Mouse (Mus musculus) stomach, embryonic 15.5 days (tissue): ENCODE measurements around the gene Cacna1i. TPM values are rescaled to one million over a fixed set of nuclear protein-coding genes. Genes with fewer than 3 reads are reported as not detected.

Experiments
- ATAC-seq: fragments of 200-750 bp; cut with Nextera tagmentation; 2 replicates; pipeline ENCODE4 v1.8.0; 2017; ENCODE audit warnings: low read depth, moderate number of reproducible peaks, moderate TSS enrichment; ENCODE audit not compliant: insufficient read depth, low FRiP score
- H3K27ac ChIP-seq: fragments of 300-500 bp; sonication (generic); 2 replicates; pipeline ENCODE4 v1.5.1; 2015; ENCODE audit warnings: mild to moderate bottlenecking, inconsistent platforms
- H3K27me3 ChIP-seq: fragments of 300-500 bp; sonication (generic); replicated peaks from 2 replicates; pipeline ENCODE4 v1.6.1; 2015; ENCODE audit warnings: inconsistent platforms
- H3K36me3 ChIP-seq: fragments of 300-500 bp; sonication (generic); 2 replicates; pipeline ENCODE4 v1.6.1; 2015; ENCODE audit warnings: inconsistent platforms
- H3K4me1 ChIP-seq: fragments of 300-500 bp; sonication (generic); 2 replicates; pipeline ENCODE4 v1.6.1; 2015; ENCODE audit warnings: inconsistent platforms
- H3K4me2 ChIP-seq: fragments of 300-500 bp; sonication (generic); 2 replicates; pipeline ENCODE4 v1.6.1; 2015; ENCODE audit warnings: mild to moderate bottlenecking, inconsistent platforms
- H3K4me3 ChIP-seq: fragments of 300-500 bp; sonication (generic); replicated peaks from 2 replicates; pipeline ENCODE4 v1.5.1; 2015; ENCODE audit warnings: inconsistent platforms
- H3K9ac ChIP-seq: fragments of 300-500 bp; sonication (generic); 2 replicates; pipeline ENCODE4 v1.6.1; 2015; ENCODE audit warnings: inconsistent platforms
- H3K9me3 ChIP-seq: fragments of 300-500 bp; sonication (generic); 2 replicates; pipeline ENCODE4 v1.6.1; 2016; ENCODE audit warnings: inconsistent platforms
- WGBS: fragments of 180-500 bp; shearing (Covaris S2); methylation state at CpG from one replicate; pipeline ENCODE4 v1.1.7; 2015; 5-methylcytosine and 5-hydroxymethylcytosine counted together
- polyA plus RNA-seq: library from polyadenylated mRNA; unstranded; fragments of >200 nt; fragmentation: Nextera tagmentation; extraction: Ambion mirVana; gene quantifications from 2 replicates; pipeline ENCODE4 v1.2.1, GENCODE M21; 2015

The Cacna1i gene
- 0.03 TPM in 2 replicates for polyA plus RNA-seq

GRCm38 (mm10) chr15:80286851-80287415 is at the start of gene Cacna1i:
TSS of gene Cacna1i (plus strand) at chr15:80287238.
- Histone ChIP-seq H3K27ac (no peak within 1 kb of the TSS), H3K4me3 (peak within 1 kb of the TSS; percentile 42), H3K27me3 (peaks cover 65% of the 10 kb centered on the region), H3K9me3 (no peaks in the 10 kb centered on the region), H3K36me3 (no peaks in the 10 kb centered on the region), H3K4me2 (peak within 1 kb of the TSS; percentile 92), H3K9ac (no peak within 1 kb of the TSS; the same call in 1 of the 2 replicates), H3K4me1 (peaks cover 12% of the 10 kb centered on the region; the same call in 1 of the 2 replicates)
- ATAC-seq: no peak
- WGBS: 2% methylated on average over 50 of the region's 50 CpGs

GRCm38 (mm10) chr15:80248135-80248534 is 38.9 kb upstream of the Cacna1i start:
- H3K27me3 ChIP-seq: no peaks in the 10 kb centered on the region
- H3K4me1 ChIP-seq: no peaks in the 10 kb centered on the region
- no peak for ATAC-seq
- no peak overlapping the region for H3K4me3 ChIP-seq
- no peak overlapping the region for H3K4me2 ChIP-seq
- H3K9ac ChIP-seq: no peak overlapping the region
- peaks cover 46% of the 10 kb centered on the region for H3K36me3 ChIP-seq
- no peaks in the 10 kb centered on the region for H3K9me3 ChIP-seq
- no peak overlapping the region for H3K27ac ChIP-seq
- 95% methylated on average over 12 of the region's 12 CpGs for WGBS

- no peak overlapping the region for H3K9ac ChIP-seq
- WGBS: 91% methylated on average over 1 of the region's 1 CpGs
- H3K4me2 ChIP-seq: no peak overlapping the region
- no peak overlapping the region for H3K27ac ChIP-seq
- no peak for ATAC-seq
- H3K9me3 ChIP-seq: no peaks in the 10 kb centered on the region
- H3K4me3 ChIP-seq: no peak overlapping the region
- H3K36me3 ChIP-seq: peaks cover 43% of the 10 kb centered on the region
- H3K4me1 ChIP-seq: no peaks in the 10 kb centered on the region
- no peaks in the 10 kb centered on the region for H3K27me3 ChIP-seq
Measured at GRCm38 (mm10) chr15:80248596-80248995, 38.4 kb upstream of the Cacna1i start.

GRCm38 (mm10) chr15:80249672-80250071 is 37.4 kb upstream of the Cacna1i start:
- Histone ChIP-seq H3K4me2 (no peak overlapping the region), H3K36me3 (peaks cover 43% of the 10 kb centered on the region), H3K9ac (no peak overlapping the region), H3K27me3 (no peaks in the 10 kb centered on the region), H3K4me1 (peaks cover 8% of the 10 kb centered on the region), H3K27ac (no peak overlapping the region), H3K4me3 (no peak overlapping the region), H3K9me3 (no peaks in the 10 kb centered on the region)
- WGBS: 94% methylated on average over 10 of the region's 10 CpGs
- ATAC-seq: no peak

- no peak for ATAC-seq
- Histone ChIP-seq H3K36me3 (peaks cover 41% of the 10 kb centered on the region), H3K4me2 (no peak overlapping the region)
Measured at GRCm38 (mm10) chr15:80250586-80250985, 36.5 kb upstream of the Cacna1i start.

GRCm38 (mm10) chr15:80253530-80253929 is 33.5 kb upstream of the Cacna1i start:
- Histone ChIP-seq H3K9ac (no peak overlapping the region), H3K27ac (peak overlapping the region; percentile 97), H3K9me3 (no peaks in the 10 kb centered on the region), H3K4me3 (no peak overlapping the region; the same call in 1 of the 2 replicates), H3K27me3 (no peaks in the 10 kb centered on the region), H3K4me2 (no peak overlapping the region), H3K36me3 (peaks cover 38% of the 10 kb centered on the region), H3K4me1 (peaks cover 26% of the 10 kb centered on the region)
- WGBS: 34% methylated on average over 2 of the region's 2 CpGs
- no peak for ATAC-seq

More at GRCm38 (mm10) chr15:80250586-80250985, 36.5 kb upstream of the Cacna1i start:
- peaks cover 8% of the 10 kb centered on the region for H3K4me1 ChIP-seq
- no peaks in the 10 kb centered on the region for H3K9me3 ChIP-seq
- H3K4me3 ChIP-seq: no peak overlapping the region
- 69% methylated on average over 6 of the region's 6 CpGs for WGBS
- H3K9ac ChIP-seq: no peak overlapping the region
- H3K27me3 ChIP-seq: no peaks in the 10 kb centered on the region
- no peak overlapping the region for H3K27ac ChIP-seq

GRCm38 (mm10) chr15:80254207-80254606 is 32.8 kb upstream of the Cacna1i start:
- peak overlapping the region; percentile 97 for H3K27ac ChIP-seq
- no peaks in the 10 kb centered on the region for H3K27me3 ChIP-seq
- H3K4me2 ChIP-seq: peak overlapping the region; percentile 84
- no peaks in the 10 kb centered on the region for H3K9me3 ChIP-seq
- ATAC-seq: no peak
- H3K36me3 ChIP-seq: peaks cover 32% of the 10 kb centered on the region
- peaks cover 30% of the 10 kb centered on the region for H3K4me1 ChIP-seq
- peak overlapping the region; percentile 21; the same call in 1 of the 2 replicates for H3K9ac ChIP-seq
- 28% methylated on average over 6 of the region's 6 CpGs for WGBS
- H3K4me3 ChIP-seq: peak overlapping the region; percentile 97

GRCm38 (mm10) chr15:80254847-80255645 is 32.0 kb upstream of the Cacna1i start, which contains the start of gene Atf4:
TSS of gene Atf4 (plus strand) at chr15:80255184.
- Histone ChIP-seq H3K4me1 (peaks cover 31% of the 10 kb centered on the region), H3K4me3 (peak within 1 kb of the TSS; percentile 97)
- peak; percentile 94 for ATAC-seq

GRCm38 (mm10) chr15:80255646-80256121 is 31.4 kb upstream of the Cacna1i start:
- Histone ChIP-seq H3K4me2 (peak overlapping the region; percentile 84), H3K9ac (peak overlapping the region; percentile 100), H3K27me3 (no peaks in the 10 kb centered on the region), H3K27ac (peak overlapping the region; percentile 97), H3K4me3 (peak overlapping the region; percentile 97), H3K4me1 (peaks cover 31% of the 10 kb centered on the region), H3K36me3 (peaks cover 25% of the 10 kb centered on the region), H3K9me3 (no peaks in the 10 kb centered on the region)
- ATAC-seq: peak; percentile 20
- under 1% methylated on average over 48 of the region's 51 CpGs for WGBS

More at GRCm38 (mm10) chr15:80254847-80255645, 32.0 kb upstream of the Cacna1i start, which contains the start of gene Atf4:
- Histone ChIP-seq H3K4me2 (peak within 1 kb of the TSS; percentile 84), H3K27ac (peak within 1 kb of the TSS; percentile 97), H3K36me3 (peaks cover 26% of the 10 kb centered on the region), H3K9ac (peak within 1 kb of the TSS; percentile 100), H3K27me3 (no peaks in the 10 kb centered on the region), H3K9me3 (no peaks in the 10 kb centered on the region)
- under 1% methylated on average over 62 of the region's 62 CpGs for WGBS

GRCm38 (mm10) chr15:80256242-80256641 is 30.8 kb upstream of the Cacna1i start:
- peaks cover 23% of the 10 kb centered on the region for H3K36me3 ChIP-seq
- H3K4me1 ChIP-seq: peaks cover 31% of the 10 kb centered on the region

GRCm38 (mm10) chr15:80256656-80257601 is 30.1 kb upstream of the Cacna1i start:
- Histone ChIP-seq H3K9me3 (no peaks in the 10 kb centered on the region), H3K4me2 (peak overlapping the region; percentile 84), H3K36me3 (peaks cover 23% of the 10 kb centered on the region), H3K4me1 (peaks cover 32% of the 10 kb centered on the region), H3K4me3 (peak overlapping the region; percentile 97), H3K27me3 (no peaks in the 10 kb centered on the region), H3K27ac (peak overlapping the region; percentile 97), H3K9ac (peak overlapping the region; percentile 100)
- WGBS: 48% methylated on average over 12 of the region's 12 CpGs
- no peak for ATAC-seq

More at GRCm38 (mm10) chr15:80256242-80256641, 30.8 kb upstream of the Cacna1i start:
- peak overlapping the region; percentile 84 for H3K4me2 ChIP-seq
- no peaks in the 10 kb centered on the region for H3K27me3 ChIP-seq
- H3K4me3 ChIP-seq: peak overlapping the region; percentile 97
- no peaks in the 10 kb centered on the region for H3K9me3 ChIP-seq
- 6% methylated on average over 16 of the region's 16 CpGs for WGBS
- peak overlapping the region; percentile 100 for H3K9ac ChIP-seq
- ATAC-seq: no peak
- H3K27ac ChIP-seq: peak overlapping the region; percentile 97
